ENCODE assay signal across 10 mouse cellular contexts in the genomic region with DNA sequence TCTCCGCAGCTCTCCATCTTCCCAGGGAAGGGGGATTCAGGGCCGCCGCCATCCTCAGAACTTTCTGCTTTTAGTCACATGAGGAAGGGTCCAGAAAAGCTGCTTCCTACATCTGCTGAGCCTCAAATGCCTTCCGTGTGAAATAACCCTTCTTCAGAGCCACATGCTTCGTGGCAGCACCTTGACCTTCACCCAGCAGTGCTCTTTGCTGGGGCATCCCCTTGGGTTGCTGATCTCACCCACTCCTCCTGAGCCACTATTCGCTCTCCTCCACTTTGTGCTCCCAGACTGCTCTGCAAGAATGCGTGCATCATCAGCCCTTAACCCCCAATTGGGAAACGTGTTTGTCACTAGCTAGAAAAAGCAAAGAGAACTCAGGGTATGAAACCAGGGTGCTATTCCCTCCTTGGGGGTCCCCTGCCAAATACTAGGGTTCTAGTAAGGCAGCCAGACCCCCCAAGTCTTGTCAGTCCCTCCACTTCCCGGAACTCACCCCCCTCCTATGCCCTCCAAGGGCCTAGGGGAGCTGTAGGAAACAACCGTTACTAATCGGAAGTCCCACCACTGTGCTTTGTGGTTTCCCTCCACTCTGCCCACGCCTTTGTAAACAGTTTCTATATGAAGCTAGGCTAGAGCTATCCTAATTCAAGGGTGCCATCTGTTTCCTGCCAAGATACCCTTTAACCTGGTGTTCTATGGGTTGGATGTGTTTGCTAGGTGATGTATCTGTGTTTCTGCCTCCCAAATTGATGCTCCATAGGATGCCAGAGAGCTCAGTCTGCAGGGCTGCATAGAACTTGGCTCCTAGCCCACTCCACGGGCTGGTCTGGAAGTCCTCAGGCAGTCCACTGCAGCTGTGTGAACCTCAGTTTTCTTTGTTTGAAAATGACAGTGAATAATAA.
DNase-seq lines count a peak whose midpoint lies in the region; ATAC-seq lines count a peak whose summit lies in the region.
"Had no signal": no experiment of that assay in that cellular context is flagged by ENCODE, and none has a peak within 500 bp of the region (broad histone marks: within the 10 kb centered on the region; RNA-seq: fewer than 3 reads in every experiment).

No protein-coding gene starts in this region.

- H3K27ac ChIP-seq in hindbrain, embryonic 16.5 days (ENCODE audit: low read depth, low read length), result no peak overlapping the region
- no peak overlapping the region for H3K27ac ChIP-seq in hindbrain, embryonic 12.5 days
- H3K27ac ChIP-seq in liver, embryonic 13.5 days, result no peak overlapping the region
- H3K27ac ChIP-seq: hindbrain, embryonic 15.5 days had no signal

- no peaks in the 10 kb centered on the region for H3K27me3 ChIP-seq in hindbrain, embryonic 16.5 days (replicated peaks; ENCODE audit: control insufficient read depth, insufficient read depth, low read length)
- no peaks in the 10 kb centered on the region; the same call in 1 of the 2 replicates for H3K27me3 ChIP-seq in hindbrain, embryonic 12.5 days
- no peaks in the 10 kb centered on the region for H3K27me3 ChIP-seq in liver, embryonic 13.5 days
- H3K27me3 ChIP-seq in splenic B cell, adult 2 months (ENCODE audit: control insufficient read depth, insufficient read depth, low read length, poor library complexity, severe bottlenecking), result no peaks in the 10 kb centered on the region
- H3K27me3 ChIP-seq: hindbrain, embryonic 15.5 days had no signal

- 70% methylated on average over 13 of the region's 13 CpGs for WGBS in hindbrain, embryonic 16.5 days
- 84% methylated on average over 13 of the region's 13 CpGs for WGBS in hindbrain, embryonic 12.5 days
- 31% methylated on average over 13 of the region's 13 CpGs for WGBS in liver, embryonic 13.5 days (ENCODE audit: insufficient replicate concordance)

- no peak overlapping the region for H3K4me2 ChIP-seq in hindbrain, embryonic 16.5 days (ENCODE audit: low read length)
- no peak overlapping the region for H3K4me2 ChIP-seq in hindbrain, embryonic 12.5 days (replicated peaks)
- no peak overlapping the region for H3K4me2 ChIP-seq in liver, embryonic 13.5 days
- H3K4me2 ChIP-seq: hindbrain, embryonic 15.5 days had no signal

- no peaks in the 10 kb centered on the region for H3K36me3 ChIP-seq in hindbrain, embryonic 16.5 days (ENCODE audit: control insufficient read depth, insufficient read depth, low read length)
- H3K36me3 ChIP-seq in hindbrain, embryonic 12.5 days, result no peaks in the 10 kb centered on the region
- no peaks in the 10 kb centered on the region for H3K36me3 ChIP-seq in liver, embryonic 13.5 days
- H3K36me3 ChIP-seq in splenic B cell, adult 2 months (ENCODE audit: control insufficient read depth, insufficient read depth, low read length, poor library complexity, severe bottlenecking), result no peaks in the 10 kb centered on the region
- H3K36me3 ChIP-seq: G1E; hindbrain, embryonic 15.5 days had no signal

- intact Hi-C loops in gastrocnemius, postnatal 36 days (cut with DNase I), result no loop called here

- no peak overlapping the region for H3K4me3 ChIP-seq in hindbrain, embryonic 16.5 days (ENCODE audit: low read length)
- no peak overlapping the region for H3K4me3 ChIP-seq in hindbrain, embryonic 12.5 days
- no peak overlapping the region for H3K4me3 ChIP-seq in liver, embryonic 13.5 days (replicated peaks)
- H3K4me3 ChIP-seq: hindbrain, embryonic 15.5 days had no signal

- H3K9ac ChIP-seq in hindbrain, embryonic 16.5 days (ENCODE audit: low read depth, low read length), result no peak overlapping the region
- H3K9ac ChIP-seq in hindbrain, embryonic 12.5 days, result no peak overlapping the region
- H3K9ac ChIP-seq in liver, embryonic 13.5 days, result no peak overlapping the region
- H3K9ac ChIP-seq: hindbrain, embryonic 15.5 days had no signal

- 0 out of 2 replicates have a peak, but pooled peaks have one; percentile 52 for ATAC-seq in hindbrain, embryonic 16.5 days
- no peak for ATAC-seq in hindbrain, embryonic 12.5 days (ENCODE audit: low FRiP score)
- peak; percentile 53; the same call in 1 of the 2 replicates for ATAC-seq in liver, embryonic 13.5 days (ENCODE audit: low read depth)

- peak; percentile 63 for DNase-seq in CD4-positive, CD25-positive, alpha-beta regulatory T cell, adult 2 months (ENCODE audit: low read depth, low spot score)
- no peak for DNase-seq in liver, embryonic 13.5 days
- peak; percentile 69 for DNase-seq in splenic B cell, adult 2 months (ENCODE audit: low read depth, low spot score)
- DNase-seq in gastrocnemius, postnatal 36 days, result no peak
- no peak for DNase-seq in layer of hippocampus, postnatal 36 days
- no peak for DNase-seq in urinary bladder, postnatal 14 days (ENCODE audit: low spot score)

- H3K9me3 ChIP-seq in hindbrain, embryonic 16.5 days (ENCODE audit: control insufficient read depth, low read length), result no peaks in the 10 kb centered on the region
- no peaks in the 10 kb centered on the region for H3K9me3 ChIP-seq in hindbrain, embryonic 12.5 days (replicated peaks)
- no peaks in the 10 kb centered on the region for H3K9me3 ChIP-seq in liver, embryonic 13.5 days (replicated peaks)
- H3K9me3 ChIP-seq: G1E; hindbrain, embryonic 15.5 days had no signal

- H3K4me1 ChIP-seq in hindbrain, embryonic 16.5 days (ENCODE audit: control insufficient read depth, insufficient read depth, low read depth, low read length), result no peaks in the 10 kb centered on the region
- H3K4me1 ChIP-seq in hindbrain, embryonic 12.5 days, result 0 out of 2 replicates have a peak, but pooled peaks cover 2% of the 10 kb centered on the region
- H3K4me1 ChIP-seq in liver, embryonic 13.5 days (replicated peaks), result no peaks in the 10 kb centered on the region
- H3K4me1 ChIP-seq: hindbrain, embryonic 15.5 days had no signal

Comparison
In these comparisons a context has a peak if more than half of its experiments do, and no peak if none do; other contexts are left out.
1. DNase-seq: peak in CD4-positive, CD25-positive, alpha-beta regulatory T cell, adult 2 months (single experiment) and splenic B cell, adult 2 months (single experiment); none in liver, embryonic 13.5 days (single experiment), gastrocnemius, postnatal 36 days (0 of 2), layer of hippocampus, postnatal 36 days (0 of 2) and urinary bladder, postnatal 14 days (single experiment).